Comparison of ENCODE assay signal across 8 mouse cellular contexts in the genomic region with DNA sequence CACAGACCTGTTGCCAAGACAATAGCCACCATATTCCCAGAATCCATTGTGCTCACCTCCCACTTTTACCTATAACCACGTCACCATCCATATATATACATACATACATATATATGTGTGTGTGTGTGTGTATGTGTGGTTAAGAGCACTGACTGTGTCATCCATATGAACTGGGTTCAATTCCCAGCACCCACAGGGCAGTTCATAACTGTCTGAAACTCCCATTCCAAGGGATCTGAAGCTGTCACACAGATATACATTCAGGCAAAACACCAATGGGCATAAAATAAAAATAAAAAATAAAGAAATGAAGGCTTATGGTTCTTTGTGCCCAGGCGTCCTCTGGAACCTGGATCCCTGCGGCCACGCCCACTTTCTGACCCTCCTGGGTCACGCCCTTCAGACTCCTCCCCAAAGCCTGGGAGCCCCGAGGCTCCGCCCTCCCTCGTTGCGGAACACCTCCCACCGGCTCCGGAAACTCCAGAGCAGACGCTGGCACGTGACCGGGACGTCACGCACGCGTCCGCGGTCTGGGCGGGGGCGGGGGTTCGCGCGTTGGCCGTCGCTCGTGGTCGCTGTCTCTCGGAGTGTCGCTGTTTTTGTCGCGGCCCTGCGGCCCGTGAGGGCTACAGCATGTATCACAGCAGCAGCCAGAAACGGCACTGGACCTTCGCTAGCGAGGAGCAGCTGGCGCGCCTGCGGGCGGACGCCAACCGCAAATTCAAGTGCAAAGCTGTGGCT. TPM values are rescaled to one million over a fixed set of nuclear protein-coding genes. Genes with fewer than 3 reads are reported as not detected.
A peak's percentile ranks its signal among the peaks of the same experiment; 100 is the strongest.
DNase-seq lines count a peak whose midpoint lies in the region; ATAC-seq and TF ChIP-seq lines count a peak whose summit lies in the region.

Ccnh (plus strand) TSS at position 506 of the 741 bp plus-strand sequence.

- H3K36me3 ChIP-seq in forebrain, embryonic 10.5 days (replicated peaks), result peaks cover 33% of the 10 kb centered on the region
- H3K36me3 ChIP-seq in heart, embryonic 15.5 days, result peaks cover 19% of the 10 kb centered on the region; the same call in 1 of the 2 replicates
- no peaks in the 10 kb centered on the region; the same call in 1 of the 2 replicates for H3K36me3 ChIP-seq in liver, embryonic 14.5 days (replicated peaks; ENCODE audit: control insufficient read depth, insufficient read depth, low read depth)
- 0 out of 2 replicates have a peak, but pooled peaks cover 4% of the 10 kb centered on the region for H3K36me3 ChIP-seq in neural tube, embryonic 11.5 days (ENCODE audit: control insufficient read depth, insufficient read depth, low read length)
- no peaks in the 10 kb centered on the region for H3K36me3 ChIP-seq in stomach, postnatal 0 days (ENCODE audit: control insufficient read depth, insufficient read depth, low read length)

- H3K9ac ChIP-seq in heart, embryonic 15.5 days, result peak within 1 kb of the TSS; percentile 84
- peak within 1 kb of the TSS; percentile 76 for H3K9ac ChIP-seq in liver, embryonic 14.5 days (replicated peaks)
- H3K9ac ChIP-seq in neural tube, embryonic 11.5 days (ENCODE audit: low read length), result peak within 1 kb of the TSS; percentile 79
- H3K9ac ChIP-seq in stomach, postnatal 0 days (ENCODE audit: low read length), result peak within 1 kb of the TSS; percentile 87

- peak within 1 kb of the TSS; percentile 81 for H3K4me2 ChIP-seq in heart, embryonic 15.5 days
- peak within 1 kb of the TSS; percentile 90 for H3K4me2 ChIP-seq in liver, embryonic 14.5 days (ENCODE audit: low read depth)
- peak within 1 kb of the TSS; percentile 83 for H3K4me2 ChIP-seq in neural tube, embryonic 11.5 days (ENCODE audit: low read depth)
- H3K4me2 ChIP-seq in stomach, postnatal 0 days (replicated peaks; ENCODE audit: low read depth), result peak within 1 kb of the TSS; percentile 95

- TF ChIP-seq CTCF in liver, embryonic 14.5 days (IDR thresholded peaks at IDR 0.05; ENCODE audit: low read depth), result no peak
- TF ChIP-seq CTCF in stomach, postnatal 0 days (IDR thresholded peaks at IDR 0.05; ENCODE audit: low read depth), result peak; percentile 27; the same call in 1 of the 2 replicates

- 2% methylated on average over 44 of the region's 44 CpGs for WGBS in forebrain, embryonic 10.5 days
- WGBS in heart, embryonic 15.5 days, result 2% methylated on average over 44 of the region's 44 CpGs
- 2% methylated on average over 44 of the region's 44 CpGs for WGBS in liver, embryonic 14.5 days (ENCODE audit: insufficient replicate concordance)
- 1% methylated on average over 44 of the region's 44 CpGs for WGBS in neural tube, embryonic 11.5 days
- 1% methylated on average over 44 of the region's 44 CpGs for WGBS in stomach, postnatal 0 days

- peaks cover 13% of the 10 kb centered on the region for H3K4me1 ChIP-seq in forebrain, embryonic 10.5 days
- H3K4me1 ChIP-seq in heart, embryonic 15.5 days (replicated peaks), result peaks cover 7% of the 10 kb centered on the region
- no peaks in the 10 kb centered on the region for H3K4me1 ChIP-seq in liver, embryonic 14.5 days (replicated peaks; ENCODE audit: control insufficient read depth in 2 of 2, insufficient read depth in 2 of 2, low read length in 1 of 2)
- no peaks in the 10 kb centered on the region for H3K4me1 ChIP-seq in neural tube, embryonic 11.5 days (ENCODE audit: control insufficient read depth, insufficient read depth, low read length)
- H3K4me1 ChIP-seq in stomach, postnatal 0 days (replicated peaks; ENCODE audit: control insufficient read depth, insufficient read depth), result no peaks in the 10 kb centered on the region

- H3K4me3 ChIP-seq in forebrain, embryonic 10.5 days, result peak within 1 kb of the TSS; percentile 91
- H3K4me3 ChIP-seq in heart, embryonic 15.5 days, result peak within 1 kb of the TSS; percentile 91
- H3K4me3 ChIP-seq in liver, embryonic 14.5 days (ENCODE audit: insufficient read depth in 1 of 2, low read depth in 2 of 2, low read length in 2 of 2), result peak within 1 kb of the TSS; percentile 73 to 78
- H3K4me3 ChIP-seq in neural tube, embryonic 11.5 days (ENCODE audit: low read depth, low read length), result peak within 1 kb of the TSS; percentile 86
- peak within 1 kb of the TSS; percentile 84 for H3K4me3 ChIP-seq in stomach, postnatal 0 days (ENCODE audit: low read depth, low read length)

- ATAC-seq in heart, embryonic 15.5 days (replicated peaks; ENCODE audit: insufficient number of reproducible peaks, insufficient read depth, low FRiP score, low read depth), result peak; percentile 96
- ATAC-seq in liver, embryonic 14.5 days (ENCODE audit: insufficient read depth), result peak; percentile 99
- peak; percentile 96 for ATAC-seq in neural tube, embryonic 11.5 days (ENCODE audit: insufficient read depth, low FRiP score, low TSS enrichment)
- ATAC-seq in stomach, postnatal 0 days (ENCODE audit: low FRiP score, low TSS enrichment), result peak; percentile 100

- peak; percentile 70 to 79 for DNase-seq in CD8-positive naive resting alpha-beta T cell, adult 2 months (ENCODE audit: low read depth in 2 of 2, low spot score in 2 of 2)
- DNase-seq in c-Kit-positive CD71-negative TER-119-negative erythroid progenitor cells, embryonic 14.5 days (ENCODE audit: low read depth), result peak; percentile 75
- peak; percentile 90 for DNase-seq in forebrain, embryonic 10.5 days (ENCODE audit: extremely low spot score, low spot score)
- peak; percentile 95 to 96 for DNase-seq in kidney, postnatal 25 days
- DNase-seq in liver, embryonic 14.5 days (ENCODE audit: low read depth in 3 of 3, low spot score in 3 of 3), result peak; percentile 82 to 90 (median 86)
- peak; percentile 94 for DNase-seq in neural tube, embryonic 11.5 days (ENCODE audit: low spot score)
- peak; percentile 94 for DNase-seq in stomach, postnatal 0 days (ENCODE audit: low spot score)

- no peaks in the 10 kb centered on the region for H3K27me3 ChIP-seq in forebrain, embryonic 10.5 days (ENCODE audit: poor library complexity, severe bottlenecking)
- H3K27me3 ChIP-seq in heart, embryonic 15.5 days, result no peaks in the 10 kb centered on the region
- no peaks in the 10 kb centered on the region for H3K27me3 ChIP-seq in liver, embryonic 14.5 days (ENCODE audit: control insufficient read depth, insufficient read depth, low read length)
- H3K27me3 ChIP-seq in neural tube, embryonic 11.5 days (ENCODE audit: control insufficient read depth, insufficient read depth, low read length), result no peaks in the 10 kb centered on the region
- no peaks in the 10 kb centered on the region for H3K27me3 ChIP-seq in stomach, postnatal 0 days (ENCODE audit: control insufficient read depth, insufficient read depth, low read length)

- peak within 1 kb of the TSS; percentile 92 for H3K27ac ChIP-seq in forebrain, embryonic 10.5 days
- H3K27ac ChIP-seq in heart, embryonic 15.5 days, result peak within 1 kb of the TSS; percentile 90
- H3K27ac ChIP-seq in liver, embryonic 14.5 days, result peak within 1 kb of the TSS; percentile 58; the same call in 1 of the 2 replicates
- peak within 1 kb of the TSS; percentile 72 for H3K27ac ChIP-seq in neural tube, embryonic 11.5 days (ENCODE audit: low read depth, low read length)
- peak within 1 kb of the TSS; percentile 80 for H3K27ac ChIP-seq in stomach, postnatal 0 days (replicated peaks)

- no peak for TF ChIP-seq EP300 in liver, embryonic 14.5 days (IDR thresholded peaks at IDR 0.05; ENCODE audit: low read depth)
- no peak for TF ChIP-seq EP300 in stomach, postnatal 0 days (optimal IDR thresholded peaks at IDR 0.05)

- H3K9me3 ChIP-seq in forebrain, embryonic 10.5 days, result no peaks in the 10 kb centered on the region
- H3K9me3 ChIP-seq in heart, embryonic 15.5 days (replicated peaks), result no peaks in the 10 kb centered on the region
- no peaks in the 10 kb centered on the region for H3K9me3 ChIP-seq in liver, embryonic 14.5 days (ENCODE audit: control insufficient read depth, low read length)
- no peaks in the 10 kb centered on the region for H3K9me3 ChIP-seq in neural tube, embryonic 11.5 days (ENCODE audit: control insufficient read depth, low read length)
- no peaks in the 10 kb centered on the region for H3K9me3 ChIP-seq in stomach, postnatal 0 days (ENCODE audit: control insufficient read depth, low read length)

RNA-seq across cellular contexts. Expression of gene Ccnh, which starts in this region (rescaled TPM):
- 116 and 125 TPM in 2 replicates for polyA plus RNA-seq in forebrain, embryonic 10.5 days (2016; fragmentation: Nextera tagmentation; extraction: Ambion mirVana)
- 57.2 and 57.5 TPM in 2 replicates for polyA plus RNA-seq in heart, embryonic 15.5 days (2015; fragmentation: Nextera tagmentation; extraction: Ambion mirVana)
- polyA plus RNA-seq in liver, embryonic 14.5 days (2012; rRNA removed), result 8.1 and 17.1 TPM in 2 replicates
- polyA plus RNA-seq in liver, embryonic 14.5 days (2014; fragmentation: Nextera tagmentation; extraction: Ambion mirVana), result 50.5 and 54.7 TPM in 2 replicates
- 110 and 117 TPM in 2 replicates for polyA plus RNA-seq in neural tube, embryonic 11.5 days (2014; fragmentation: Nextera tagmentation; extraction: Ambion mirVana)
- polyA plus RNA-seq in stomach, postnatal 0 days (2015; fragmentation: Nextera tagmentation; extraction: Ambion mirVana), result 56.2 and 59.5 TPM in 2 replicates

Comparison
In these comparisons a context has a peak if more than half of its experiments do, and no peak if none do; other contexts are left out.
1. Peak in every context shown above with its lines: DNase-seq, ATAC-seq, H3K4me3 ChIP-seq and H3K27ac ChIP-seq.